Mouse (Mus musculus) frontal cortex, postnatal 36 days (tissue): Measurements from ENCODE around the gene Ttll3.

Experiments used
- DNase-seq, 2 experiments: peaks; one replicate each; pipeline ENCODE4 v3.0.0; 2022; ENCODE audit warnings: low spot score in 2 of 2

The Ttll3 gene

DNA sequence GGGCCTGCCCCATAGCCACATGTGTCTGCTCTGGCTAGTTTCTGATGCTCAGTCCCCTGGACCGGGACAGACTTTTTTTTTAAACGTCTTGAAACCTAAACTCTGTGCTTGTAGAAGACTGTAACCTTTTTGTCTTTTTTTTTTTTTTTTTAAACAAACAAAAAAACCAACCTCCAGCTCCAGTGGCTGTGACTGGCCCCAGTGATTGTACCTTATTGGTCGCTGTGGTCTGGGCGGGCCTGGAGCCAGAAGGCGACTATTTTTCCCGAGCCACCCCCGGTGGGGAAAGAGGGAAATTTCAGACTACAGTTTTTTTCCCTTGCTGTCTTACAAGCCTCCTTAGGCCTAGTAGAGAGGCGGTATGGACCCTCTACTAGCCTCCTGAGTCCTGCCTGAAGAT, at the start of gene Ttll3:
Gene Ttll3 (plus strand): TSS at position 301 of the 400 bp plus-strand sequence.
- DNase-seq: no peak

DNA sequence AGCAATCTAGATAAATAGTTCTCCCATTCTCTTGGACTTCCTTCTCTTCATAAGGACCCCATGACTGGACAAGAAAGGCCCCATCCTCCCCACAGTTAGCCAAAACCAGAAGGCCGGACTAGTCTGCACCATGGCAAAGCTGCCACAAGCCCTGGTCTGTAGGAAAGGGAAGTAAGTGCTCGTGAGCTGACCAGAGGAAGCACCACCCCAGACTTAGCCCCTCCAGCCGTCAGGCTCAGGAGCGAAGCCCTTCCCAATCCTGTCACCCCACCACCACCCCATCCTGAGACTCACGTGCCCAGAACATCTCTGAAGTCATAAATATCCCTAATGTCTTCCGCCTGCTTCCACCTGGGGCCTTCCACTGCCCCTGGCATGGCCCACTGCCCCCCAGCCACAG, 47.5 kb upstream of the Ttll3 start:
- no peak for DNase-seq

DNA sequence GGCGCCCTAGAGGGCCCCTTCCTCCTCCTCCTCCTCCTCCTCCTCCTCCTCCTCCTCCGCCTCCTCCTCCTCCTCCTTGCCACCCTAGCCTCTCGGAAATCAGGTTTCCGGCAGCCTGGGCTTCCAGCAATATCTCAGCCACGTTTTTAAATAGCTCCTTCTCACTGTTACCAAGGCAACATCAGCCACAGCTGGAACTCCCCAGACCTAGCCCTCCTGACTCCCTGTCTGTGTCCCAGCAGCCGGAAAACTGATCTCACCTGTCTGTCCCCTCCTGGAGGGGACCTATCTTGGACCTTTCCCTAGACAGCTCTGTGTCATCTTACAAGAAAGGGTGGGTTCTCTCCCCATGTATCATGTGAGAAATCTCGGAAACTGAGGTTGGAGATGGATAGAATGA, 46.8 kb upstream of the Ttll3 start:
- DNase-seq: no peak

DNA sequence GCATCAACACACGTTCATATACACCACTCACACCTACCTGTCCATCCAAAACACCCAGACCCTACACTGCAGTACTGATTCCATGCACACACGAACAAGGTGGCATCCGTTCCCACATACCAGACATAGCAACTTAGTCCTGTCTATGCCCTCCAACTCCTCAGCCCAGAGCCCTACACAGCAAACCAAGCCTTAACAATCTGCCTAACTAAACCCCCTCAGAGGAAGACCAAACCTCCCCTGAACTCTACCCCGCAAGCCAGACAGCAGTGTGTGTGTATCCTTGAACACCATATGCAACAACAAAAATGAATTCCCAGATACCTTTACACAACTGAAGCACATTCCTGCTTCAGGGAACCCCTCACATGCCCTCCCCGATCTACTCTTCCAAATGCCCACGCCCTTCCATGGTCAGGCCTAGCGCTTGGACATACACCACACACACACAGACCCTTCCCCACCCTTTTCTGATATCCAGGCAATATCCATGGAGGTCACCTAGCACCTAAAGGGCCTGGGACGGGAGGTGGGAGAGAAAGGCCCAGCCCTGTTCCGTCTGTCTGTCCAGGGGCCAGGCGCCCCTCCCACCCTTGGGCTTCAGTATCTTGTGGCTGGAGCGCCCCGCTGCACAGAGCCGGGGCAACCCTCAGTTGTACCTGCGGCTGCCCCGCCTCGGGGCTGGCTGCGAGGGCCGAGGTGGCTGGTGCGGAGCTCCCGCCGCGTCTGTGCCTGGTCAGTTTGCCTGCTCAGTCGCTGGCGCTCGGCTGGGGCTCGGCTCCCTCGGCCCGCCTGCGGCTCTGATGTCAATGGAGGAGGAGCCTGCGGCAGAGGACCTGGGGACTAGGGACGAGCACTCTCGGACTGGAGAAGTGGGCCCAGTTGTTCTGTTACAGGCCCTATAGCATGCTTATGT, 45.6 kb upstream of the Ttll3 start, which contains the start of gene Camk1:
Gene Camk1 (minus strand): TSS at position 808 of the 916 bp plus-strand sequence.
- DNase-seq: peak; percentile 77 to 83

DNA sequence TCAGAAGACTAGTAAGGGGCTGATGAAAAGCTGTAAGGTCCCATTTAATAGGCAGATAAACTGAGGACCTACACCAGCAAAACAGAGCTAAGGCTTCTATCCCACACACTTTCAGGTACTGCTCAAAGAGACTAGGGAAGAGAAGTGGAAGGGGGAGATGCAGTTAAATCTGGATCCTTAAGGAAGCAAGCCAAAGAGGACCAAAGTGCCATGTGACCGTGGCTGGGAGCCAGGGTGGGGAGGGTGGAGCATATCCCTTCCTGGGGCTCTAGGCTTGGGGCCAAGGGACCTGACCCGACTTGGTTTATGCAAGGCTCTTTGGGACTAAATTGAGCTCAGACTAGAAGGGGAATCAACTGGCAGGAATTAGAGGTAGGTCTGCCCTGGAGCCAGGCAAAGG, 44.7 kb upstream of the Ttll3 start:
- no peak for DNase-seq

DNA sequence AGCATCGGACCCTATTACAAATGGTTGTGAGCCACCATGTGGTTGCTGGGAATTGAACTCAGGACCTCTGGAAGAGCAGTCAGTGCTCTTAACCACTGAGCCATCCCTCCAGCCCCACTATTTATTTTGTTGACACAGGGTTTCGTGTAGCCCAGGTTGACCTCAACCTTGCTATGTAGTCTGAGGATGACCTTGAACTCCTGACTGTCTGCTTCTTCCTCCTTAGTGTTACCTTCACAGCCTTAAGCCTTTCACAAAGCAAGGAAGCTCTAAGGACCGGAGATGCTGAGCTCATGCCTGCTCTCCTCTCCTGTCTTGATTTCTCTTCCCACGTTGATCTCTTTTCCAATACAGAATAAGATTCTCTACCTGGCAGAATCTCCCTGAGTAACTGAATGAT, 42.2 kb upstream of the Ttll3 start:
- DNase-seq: no peak

DNA sequence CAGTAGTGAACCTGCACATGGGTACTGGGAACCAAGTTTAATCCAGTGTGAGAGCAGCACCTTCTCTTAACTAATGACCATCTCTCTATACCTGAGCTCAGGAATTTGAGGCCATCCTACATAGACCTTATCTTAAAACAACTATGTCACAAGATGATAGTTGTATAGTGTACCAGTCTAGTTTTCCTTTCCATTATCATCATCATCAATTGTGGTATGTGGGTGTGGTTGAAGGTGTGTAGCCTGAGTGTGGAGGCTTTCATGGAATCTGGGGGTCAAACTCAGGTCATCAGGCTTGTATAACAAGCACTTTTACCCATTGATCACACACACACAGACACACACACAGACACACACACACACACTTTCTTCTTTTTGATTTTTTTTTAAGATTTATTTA, 38.5 kb upstream of the Ttll3 start:
- DNase-seq: no peak

DNA sequence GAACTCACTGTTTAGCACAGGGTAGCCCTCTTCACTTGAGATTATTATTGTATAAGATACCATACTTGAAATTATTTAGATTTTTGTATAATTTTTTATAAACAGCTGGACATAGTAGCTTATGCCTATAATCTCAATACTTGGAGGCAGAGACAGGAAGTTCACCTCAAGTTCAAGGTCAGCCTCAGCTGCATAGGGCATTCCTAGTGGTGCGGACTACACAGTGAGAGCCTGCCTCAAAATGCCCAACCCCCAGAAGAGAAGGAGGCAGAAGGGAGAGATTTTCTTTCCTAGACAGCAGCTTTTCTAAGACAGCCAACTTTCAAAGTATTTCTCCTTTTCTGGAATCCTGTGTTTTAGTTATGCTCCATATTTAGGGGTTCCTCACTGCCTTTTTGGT, 37.9 kb upstream of the Ttll3 start:
- DNase-seq: no peak

DNA sequence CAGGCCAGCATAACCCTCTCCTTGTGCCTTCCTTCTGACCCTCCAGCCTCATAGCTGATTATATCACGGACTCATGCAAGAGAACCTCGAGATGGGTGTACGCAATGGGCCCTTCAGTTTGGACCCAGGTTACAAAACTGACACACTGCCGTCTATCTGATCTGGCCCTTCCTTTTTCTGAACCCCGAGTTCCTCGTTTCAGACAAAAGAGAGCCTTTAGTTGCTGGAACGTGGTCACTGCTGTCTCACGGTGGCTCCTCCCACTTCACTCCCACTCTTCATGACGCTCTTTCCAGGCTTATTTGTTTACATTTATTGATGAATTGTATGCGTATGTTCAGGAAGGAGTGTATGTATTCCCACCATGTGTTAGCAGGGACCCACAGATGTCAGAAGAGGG, 37.4 kb upstream of the Ttll3 start:
- DNase-seq: no peak

DNA sequence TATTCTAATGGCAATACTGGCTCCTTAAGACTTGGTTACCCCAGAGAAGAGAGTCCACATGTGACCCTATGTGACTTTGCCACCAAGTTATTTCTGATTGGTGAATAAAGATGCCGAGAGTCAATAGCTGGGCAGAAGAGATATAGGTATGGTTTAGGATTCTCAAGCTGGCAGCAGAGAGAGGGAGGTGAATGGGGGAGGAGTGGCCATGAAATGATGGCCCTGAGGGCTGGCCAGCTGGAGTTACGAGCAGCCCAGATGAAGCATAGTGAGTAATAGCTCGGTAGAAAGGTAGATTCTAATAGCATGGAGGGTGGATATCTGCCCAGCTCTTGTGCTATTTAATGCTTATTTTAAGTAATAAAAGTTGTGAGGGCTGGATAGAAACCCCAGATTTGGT, 36.2 kb upstream of the Ttll3 start:
- DNase-seq: no peak

DNA sequence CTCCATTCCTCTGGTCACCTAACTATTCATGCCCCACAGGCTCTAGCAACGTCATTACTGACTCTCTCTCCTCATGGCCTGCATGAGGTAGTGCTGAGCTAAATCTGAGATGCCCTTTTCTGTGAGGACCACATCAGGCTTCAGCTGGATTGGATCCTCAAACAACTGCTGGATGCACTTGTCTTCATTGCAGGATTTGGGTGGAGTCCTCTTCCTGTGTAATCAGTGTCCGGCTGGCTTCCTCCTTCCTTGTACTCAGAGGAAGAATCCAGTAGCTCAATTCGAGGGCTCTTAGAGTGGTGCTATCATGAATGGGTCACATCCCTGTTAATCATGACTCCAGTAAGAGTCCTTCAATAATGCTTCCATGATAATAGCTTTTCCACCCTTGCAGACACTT, 35.4 kb upstream of the Ttll3 start:
- DNase-seq: no peak

DNA sequence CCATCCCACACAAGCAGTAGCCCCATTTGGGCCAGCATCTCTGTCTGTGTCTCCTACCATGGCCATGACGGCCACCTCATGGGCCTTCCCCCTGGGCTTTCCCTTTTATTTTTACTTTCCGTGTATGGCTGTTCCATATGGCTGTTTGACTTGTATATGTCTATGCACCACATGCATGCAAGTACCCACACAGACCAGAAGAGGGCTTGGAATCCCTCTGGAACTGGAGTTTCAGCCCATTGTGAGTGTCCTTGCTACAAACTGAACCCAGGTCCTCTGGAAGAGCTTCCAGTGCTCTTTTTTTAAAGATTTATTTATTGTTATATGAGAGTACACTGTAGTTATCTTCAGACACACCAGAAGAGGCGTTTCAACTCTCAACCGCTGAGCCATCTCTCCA, 27.6 kb upstream of the Ttll3 start:
- no peak for DNase-seq

DNA sequence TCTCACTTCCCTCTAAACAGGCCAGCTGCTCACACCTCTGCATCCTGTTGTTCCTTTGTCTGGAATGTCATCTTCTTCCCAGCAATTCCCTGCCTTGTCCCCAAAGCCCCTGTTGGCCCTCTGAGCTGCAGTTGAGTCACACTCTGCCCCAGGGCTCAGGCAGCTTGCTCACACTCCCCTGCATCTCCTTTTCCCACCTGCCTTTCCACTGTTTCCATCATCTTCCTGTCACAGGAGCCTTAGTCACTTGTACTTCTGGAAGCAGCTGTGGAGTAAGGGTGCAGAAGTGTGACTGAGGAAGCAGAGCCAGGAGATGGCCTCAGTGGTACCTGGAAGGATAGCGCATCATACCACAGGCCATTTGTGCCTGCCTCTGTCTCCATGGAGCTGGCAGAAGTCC, 26.8 kb upstream of the Ttll3 start:
- no peak for DNase-seq

DNA sequence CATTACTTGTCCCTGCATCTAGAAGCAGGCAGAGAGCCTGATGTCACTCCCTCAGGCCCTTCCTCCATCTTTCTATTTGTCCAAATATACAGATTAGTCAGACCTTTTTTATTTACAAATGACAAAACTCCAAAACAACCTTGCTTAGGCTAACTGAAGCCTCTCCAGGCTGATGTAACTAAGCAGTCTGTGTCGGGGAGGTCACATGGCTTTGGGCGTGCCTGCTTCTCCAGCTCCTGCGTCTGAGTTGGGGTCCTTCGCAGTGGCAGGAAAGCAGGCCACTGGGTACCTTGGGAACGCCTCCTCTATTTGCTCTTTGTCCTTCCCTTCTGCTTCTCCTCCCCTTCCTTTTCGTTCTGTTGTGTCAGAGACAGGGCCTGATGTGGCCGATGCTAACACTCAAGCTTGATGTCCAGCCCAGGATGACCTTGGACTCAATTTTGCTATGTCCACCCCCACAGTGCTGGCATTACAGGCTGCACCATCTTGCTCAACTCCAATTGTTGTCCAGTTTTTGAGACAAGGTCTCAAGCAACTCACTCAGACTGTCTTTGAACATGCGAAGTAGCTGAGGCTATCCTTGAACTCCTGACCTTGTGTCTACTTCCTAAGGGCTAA, 24.4 kb upstream of the Ttll3 start:
- DNase-seq: no peak

DNA sequence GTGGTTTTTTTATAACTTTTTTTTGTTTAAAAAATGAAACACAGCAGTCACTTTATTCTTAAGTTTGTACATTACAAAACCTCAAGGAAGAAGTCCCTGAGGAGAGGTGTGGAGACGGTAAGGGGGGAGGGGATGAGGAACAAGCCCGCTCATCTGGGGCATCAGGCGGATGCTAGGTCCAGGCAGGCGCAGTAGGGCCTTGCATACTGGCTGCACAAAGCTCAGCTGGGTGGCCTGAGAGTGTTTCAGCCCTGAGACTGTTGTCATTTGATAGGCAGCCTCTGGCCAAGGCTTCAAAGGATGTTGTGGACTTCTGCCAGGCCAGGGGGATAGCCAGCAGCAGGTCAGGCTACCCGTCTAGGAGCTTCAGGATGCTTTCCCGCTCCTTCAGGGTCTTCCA, 22.4 kb upstream of the Ttll3 start:
- DNase-seq: no peak

DNA sequence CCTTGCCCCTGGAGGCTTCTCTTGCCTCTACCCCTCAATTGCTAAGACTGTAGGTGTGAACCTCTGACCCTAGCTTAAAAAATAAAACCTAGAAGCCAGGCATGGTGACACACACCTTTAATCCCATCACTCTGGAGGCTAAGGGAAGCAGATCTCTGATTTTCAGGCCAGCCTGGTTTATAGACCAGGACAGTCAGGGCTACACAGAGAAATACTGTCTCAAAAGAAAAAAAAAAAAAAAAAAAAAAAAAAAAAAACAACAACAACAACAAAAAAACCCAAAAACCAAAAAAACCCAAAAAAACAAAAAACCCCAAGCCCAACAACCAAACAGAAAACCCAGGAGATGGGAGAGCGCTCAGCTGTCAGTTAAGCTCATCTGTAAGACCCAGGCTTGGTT, 21.5 kb upstream of the Ttll3 start:
- DNase-seq: no peak

DNA sequence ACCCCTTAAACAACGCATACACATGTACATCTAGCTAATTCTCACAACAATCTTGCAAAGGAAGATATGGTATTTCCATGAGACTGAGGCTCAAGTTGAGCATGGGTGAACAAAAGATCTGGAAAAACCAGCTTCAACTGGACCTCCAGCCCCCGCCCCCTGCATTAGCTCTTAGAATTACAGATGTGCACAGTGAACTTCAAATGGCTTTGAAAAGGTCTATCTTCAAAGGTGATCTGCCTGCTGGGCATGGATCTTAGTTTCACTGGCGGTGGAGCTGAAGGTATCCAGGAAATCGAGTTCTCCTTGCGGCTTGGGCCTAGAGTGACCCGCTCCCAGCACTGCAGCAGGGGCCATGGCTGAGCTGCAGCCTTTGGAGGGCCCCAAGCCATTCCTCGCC, 20.9 kb upstream of the Ttll3 start:
- DNase-seq: no peak

DNA sequence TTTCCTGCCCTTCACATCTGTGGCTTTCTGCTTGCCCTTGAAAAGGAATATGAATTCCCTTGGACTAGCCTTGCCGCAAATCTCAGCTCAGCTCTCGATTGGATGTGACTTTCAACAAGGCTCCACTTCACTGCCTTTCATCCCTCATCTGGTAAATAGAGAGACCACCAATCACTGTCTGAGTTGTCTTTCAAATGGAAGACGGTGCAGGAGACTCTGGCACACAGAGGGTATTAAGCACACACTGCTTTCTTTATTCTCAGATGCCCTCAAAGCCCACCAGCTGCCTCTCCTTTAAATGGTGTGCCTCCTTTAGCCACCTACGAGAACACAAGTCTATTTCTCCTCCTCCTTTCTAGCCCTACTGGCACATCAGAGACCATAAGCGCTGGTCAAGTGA, 20.5 kb upstream of the Ttll3 start:
- no peak for DNase-seq

DNA sequence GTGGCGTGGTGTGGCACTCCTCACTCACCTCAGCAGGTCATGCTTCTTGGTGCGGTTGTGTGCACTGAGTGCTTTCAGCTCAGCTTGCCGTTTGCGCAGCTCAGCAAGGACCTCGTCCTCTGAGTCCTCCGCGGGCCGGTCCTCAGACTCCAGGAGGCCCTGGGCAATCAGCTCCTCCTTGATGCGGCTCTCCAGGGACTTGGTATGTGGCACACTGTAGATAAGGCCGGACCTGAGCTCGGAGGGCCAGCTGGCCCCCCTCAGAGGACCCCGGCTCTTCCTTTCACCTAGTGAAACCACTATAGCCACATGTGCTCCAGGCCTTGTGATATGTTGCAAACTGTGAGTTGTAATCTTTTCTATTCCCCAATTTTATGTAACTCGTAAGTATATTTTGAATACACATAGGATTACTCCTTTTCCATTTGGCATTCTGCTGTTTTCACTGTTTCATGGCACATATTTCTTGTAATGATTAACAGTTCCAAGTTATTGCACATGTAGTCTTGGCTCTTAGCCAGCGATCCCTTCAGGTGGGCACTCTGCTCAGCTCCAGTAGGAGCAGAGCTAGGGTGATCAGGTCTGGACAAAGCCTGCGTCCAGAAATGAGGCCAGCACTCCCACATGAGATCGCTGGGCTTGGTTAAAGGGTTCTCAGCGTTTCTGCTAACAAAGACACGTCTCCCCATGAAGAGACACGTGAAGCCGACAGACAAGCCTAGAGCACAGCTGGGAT, 18.7 kb upstream of the Ttll3 start:
- DNase-seq: no peak

DNA sequence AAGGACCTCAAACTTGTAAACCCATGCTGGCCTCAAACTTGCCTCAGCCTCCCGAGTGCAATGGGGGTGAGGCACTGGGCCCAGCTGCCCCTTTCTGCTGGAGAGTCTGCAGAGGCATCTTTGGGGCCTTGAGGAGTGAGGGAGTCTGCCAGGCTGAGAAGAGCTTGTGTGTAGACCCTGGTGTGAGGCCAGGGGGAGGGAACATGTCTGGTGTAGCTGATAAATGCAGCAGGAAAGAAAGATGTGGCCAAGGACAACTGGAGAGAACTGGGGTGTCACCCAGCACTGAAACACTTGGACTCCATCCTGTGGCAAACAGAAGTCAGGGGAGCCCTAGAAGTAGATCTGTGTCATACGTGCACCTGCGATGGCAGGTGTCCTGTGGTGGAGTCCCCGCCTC, 15.6 kb upstream of the Ttll3 start:
- DNase-seq: no peak

DNA sequence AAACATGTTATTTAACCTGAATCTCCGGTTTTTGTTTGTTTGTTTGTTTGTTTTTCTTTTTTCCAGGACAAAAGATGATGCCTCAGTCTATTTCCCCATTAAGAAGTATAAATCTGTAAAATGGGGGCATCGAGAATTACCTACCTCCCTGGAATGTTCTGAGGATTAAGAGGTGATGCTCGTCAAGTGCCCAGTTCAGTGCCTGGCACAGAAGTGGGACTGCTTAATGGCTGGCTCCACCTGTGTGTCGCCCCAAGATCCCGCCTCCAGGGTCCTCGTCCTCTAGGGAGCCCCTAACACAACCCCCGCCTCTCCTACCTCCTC, 11.9 kb upstream of the Ttll3 start:
- DNase-seq: no peak

DNA sequence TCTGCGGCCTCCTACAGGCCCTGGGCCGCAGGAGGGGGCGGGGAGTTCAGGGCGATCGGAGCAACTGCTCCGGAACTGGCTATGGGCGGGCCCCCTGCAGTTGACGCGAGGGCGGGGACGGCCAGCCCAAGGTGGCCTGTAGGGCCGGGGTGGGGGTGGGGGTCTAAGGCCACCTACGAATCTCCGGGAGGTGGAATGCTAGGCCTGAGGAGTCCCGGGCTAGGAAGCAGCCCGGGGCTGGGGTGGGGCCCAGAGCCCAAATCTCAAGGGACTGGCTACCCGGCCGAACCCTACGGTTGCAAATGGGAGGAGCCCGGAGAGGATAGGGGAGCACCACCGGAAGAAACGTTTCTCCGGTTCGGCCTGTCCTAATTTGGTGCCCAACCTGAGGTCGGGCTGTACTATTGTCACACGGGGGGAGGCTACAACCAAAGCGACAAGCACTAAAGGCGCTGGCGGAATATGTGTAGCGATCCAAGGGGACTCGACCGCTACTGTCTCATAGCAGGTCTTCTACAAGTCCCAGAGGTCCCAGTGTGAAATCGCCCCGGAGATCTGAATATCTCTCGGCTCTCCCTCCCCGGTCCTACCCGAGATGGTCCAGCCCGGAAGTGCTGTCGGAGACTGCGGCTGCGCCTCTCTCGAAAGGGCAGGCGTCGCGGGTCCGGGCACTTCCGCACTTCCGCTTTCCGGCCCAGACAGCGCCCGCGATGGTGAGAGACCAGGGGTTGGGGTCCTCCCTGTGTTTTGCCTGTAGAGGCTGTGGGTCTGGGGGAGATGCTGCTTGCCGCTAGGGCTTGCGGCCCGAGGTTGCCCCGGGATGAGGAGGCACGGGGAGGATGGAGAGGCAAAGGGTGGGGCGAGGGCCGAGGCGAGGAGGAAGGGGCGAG, 11.3 kb upstream of the Ttll3 start, which contains the start of the genes Tada3 and Arpc4:
Gene Tada3 (minus strand): TSS at position 388 of the 890 bp plus-strand sequence.
Gene Arpc4 (plus strand): TSS at position 620 of the 890 bp plus-strand sequence.
- DNase-seq: peak; percentile 91
